Mouse (Mus musculus) CH12F3 (cell line): ENCODE results near the gene Sgpp2.

ENCODE experiments used
- in situ Hi-C: fragments of 300-500 bp; cut with MboI; formaldehyde crosslinking; loops from 2 replicates; pipeline ENCODE4 v1.14.3; 2020; ENCODE audit warnings: low sequenced_read_pairs

The Sgpp2 gene

DNA sequence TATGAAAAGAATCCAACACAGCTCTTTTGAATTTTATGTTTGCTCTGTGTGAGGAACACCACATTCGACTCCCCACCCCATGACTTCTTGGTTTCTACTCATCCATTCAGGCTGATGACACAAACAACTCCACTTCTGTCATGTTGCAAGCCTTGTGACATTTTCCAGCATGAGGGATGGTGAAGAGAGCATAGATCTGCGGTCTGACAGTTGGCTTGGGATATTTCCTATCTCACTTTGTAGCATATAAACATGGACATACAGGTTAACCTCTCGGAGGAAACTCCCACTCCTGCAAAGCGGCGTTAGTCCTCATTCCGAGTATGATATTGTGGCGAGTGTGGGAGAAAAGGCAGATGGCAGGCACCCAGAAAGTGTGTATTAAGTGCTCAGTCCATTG is 27.6 kb downstream of the Sgpp2 start:
- in situ Hi-C loops = no loop called here

DNA sequence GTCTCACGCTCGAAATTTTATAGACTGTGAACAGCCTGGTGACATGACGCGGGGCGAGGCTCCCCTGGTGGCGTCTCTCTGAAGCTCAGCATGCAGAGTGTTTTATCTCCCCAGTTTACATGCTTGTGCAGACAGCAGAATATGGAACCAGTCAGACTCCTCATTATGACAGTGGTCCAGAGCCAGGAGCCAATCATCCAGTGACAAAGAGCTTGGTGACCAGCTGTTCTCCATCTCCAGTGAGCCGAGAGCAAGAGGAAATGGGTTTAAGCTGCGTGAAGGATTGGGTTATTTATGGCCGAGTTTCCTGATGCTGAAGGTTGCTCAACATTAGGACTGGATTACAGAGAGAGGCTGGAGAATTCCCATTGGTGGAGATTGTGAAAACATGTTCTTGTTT is 28.1 kb downstream of the Sgpp2 start:
- in situ Hi-C loops = no loop called here

DNA sequence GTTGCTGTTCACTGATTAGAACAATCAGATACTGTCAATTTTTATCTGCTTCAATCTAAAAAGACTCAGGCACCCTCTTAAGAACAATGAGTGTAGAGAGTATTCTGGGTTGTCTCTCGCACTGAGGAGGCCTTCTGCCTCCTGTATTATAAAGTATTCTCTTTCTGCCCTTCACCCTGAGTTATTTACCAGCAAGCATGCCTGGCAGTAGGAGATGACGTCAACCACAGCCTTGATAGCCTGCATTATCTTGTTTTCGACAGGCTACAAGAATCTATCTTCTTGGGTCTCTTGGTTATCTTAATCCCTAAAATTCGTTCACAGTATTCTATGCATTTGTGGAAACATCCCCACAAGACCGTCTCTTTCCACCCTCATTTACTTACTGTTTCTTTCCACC is 29.8 kb downstream of the Sgpp2 start:
- in situ Hi-C loops = no loop called here

DNA sequence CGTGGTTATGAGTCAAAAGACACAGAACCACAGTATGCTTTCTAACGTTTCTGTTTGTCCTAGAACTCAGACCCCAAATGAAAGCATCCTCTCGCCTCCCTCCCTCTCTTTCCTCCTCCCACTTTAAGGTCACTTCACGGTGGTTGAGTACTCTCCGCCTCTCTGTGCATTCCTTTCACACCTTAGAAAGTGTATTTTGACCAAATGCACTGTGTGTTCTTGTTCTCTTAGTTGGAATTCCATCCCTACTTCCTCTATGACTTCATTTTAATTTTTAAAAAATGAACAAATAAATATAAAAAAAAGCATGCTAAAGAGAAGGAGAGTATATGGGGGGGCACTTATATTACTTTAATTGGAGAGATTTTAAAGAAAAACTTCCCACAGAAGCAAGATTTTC is 30.4 kb downstream of the Sgpp2 start:
- in situ Hi-C loops = no loop called here

DNA sequence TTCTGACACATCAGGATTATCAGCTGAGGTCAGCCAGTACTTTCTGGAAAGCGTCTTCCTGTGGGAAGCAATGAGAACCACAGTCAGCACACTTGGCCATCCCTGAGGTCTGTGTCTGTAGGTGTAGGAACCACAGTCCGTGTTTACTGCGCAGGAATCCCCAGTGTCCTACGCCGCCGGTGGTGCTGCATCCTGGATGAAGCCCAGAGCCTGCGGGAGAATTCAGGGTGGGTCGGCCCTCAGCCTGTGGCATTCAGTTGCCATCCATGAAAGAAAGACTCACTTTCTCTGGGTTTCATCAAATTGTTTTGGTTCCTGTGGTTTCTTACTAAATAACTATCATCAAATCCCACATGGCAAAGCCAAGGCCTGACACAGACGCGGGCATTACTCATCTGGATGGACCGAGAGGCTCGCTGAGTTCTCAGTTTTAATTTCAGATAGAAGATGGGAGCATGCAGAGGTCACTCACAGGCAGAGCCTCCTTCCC is 37.2 kb downstream of the Sgpp2 start:
- in situ Hi-C loops = no loop called here

DNA sequence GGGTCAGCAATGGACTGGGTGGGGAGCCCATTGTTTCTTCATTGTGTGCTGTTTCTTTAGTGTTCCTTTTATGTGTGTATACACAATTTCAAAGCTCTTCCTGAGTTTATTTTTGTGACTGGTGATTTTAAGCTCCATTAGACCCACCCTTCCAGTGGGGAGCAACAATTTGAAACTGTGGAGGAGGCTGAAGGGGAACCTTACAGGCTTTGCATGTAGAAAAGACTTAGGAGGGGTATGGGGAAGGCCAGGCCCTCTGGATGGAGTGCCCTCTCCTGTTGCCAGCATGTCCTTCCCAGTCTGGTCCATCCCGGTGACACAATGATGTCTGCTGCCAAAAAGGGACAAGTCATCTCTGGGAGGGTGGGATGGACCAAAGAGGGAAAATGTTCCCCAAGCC is 39.1 kb downstream of the Sgpp2 start:
- in situ Hi-C loops = no loop called here

DNA sequence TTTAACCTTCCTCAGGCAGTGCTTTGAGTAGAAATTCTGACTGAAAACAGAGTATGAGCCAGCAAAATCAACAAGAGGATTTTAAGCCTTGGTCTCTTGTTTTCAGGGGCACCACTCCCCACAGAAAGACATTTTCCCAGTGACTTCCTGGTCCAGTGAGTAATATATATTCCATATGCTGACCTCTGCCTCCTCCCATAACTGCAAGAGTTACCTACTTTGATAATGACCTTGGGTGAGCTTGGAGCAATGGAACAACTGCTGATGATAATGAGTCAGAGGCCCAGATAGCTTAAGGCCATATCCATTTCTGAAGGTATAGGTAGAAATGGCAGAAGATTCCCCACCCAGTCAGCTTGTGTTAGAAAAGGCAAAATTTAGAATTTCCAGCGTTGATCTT is 43.1 kb downstream of the Sgpp2 start:
- in situ Hi-C loops = no loop called here

DNA sequence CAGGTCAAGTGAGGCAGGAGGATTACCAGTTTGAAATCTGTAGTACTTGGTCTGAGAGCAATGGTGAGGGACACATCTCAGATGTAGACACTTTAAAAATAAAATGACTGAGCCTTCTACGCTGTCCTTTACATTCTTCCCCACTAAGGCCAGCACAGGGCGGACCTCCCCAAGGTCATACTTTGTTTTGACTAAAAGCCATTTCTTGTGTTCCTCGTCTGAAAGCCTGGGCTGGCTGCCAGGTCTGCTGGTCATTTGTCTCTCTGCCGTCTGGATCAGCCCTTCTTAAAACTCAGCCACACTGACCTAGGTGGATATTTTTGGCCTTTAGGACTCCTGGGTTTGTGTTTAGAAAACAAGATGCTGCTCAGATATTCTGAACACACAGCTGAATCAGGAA is 45.0 kb downstream of the Sgpp2 start:
- in situ Hi-C loops = no loop called here

DNA sequence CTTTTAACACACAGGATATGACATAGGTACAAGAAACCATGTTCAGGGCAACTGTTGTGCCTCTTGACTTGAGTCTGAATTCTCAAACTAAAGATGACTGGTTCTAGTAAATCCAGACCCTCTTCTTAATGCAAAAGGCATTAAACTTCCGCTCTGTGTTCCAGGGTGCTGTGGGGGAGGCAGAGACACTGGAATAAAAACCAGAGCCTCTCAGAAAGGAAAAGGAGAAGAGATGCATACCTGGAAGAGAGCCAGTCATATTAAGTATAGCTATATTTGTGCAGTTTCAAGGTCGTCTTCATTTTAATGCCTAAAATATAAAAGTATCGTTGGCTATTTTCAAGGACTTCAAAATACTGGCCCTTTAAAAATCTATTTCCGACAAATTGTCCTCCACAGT is 47.3 kb downstream of the Sgpp2 start:
- in situ Hi-C loops = no loop called here

DNA sequence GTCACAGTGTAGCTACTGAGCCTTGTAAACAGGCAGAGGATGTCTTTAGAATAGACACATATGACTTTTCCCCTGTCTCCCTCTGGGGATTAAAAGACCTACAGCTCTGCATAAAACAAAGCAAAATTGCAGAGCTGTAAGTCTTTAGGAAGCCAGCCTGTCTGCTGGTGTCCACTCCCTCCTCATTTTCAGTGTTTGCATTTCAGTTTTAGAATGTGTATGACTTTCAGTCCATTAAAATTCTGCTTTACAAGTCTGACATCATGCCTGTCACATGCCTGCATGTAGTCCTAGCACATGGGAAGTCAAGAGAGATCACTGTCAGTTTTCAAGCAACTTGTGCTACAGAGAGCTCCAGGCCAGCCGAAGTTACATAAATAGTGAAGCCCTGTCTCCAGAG is 47.7 kb downstream of the Sgpp2 start:
- in situ Hi-C loops = no loop called here

DNA sequence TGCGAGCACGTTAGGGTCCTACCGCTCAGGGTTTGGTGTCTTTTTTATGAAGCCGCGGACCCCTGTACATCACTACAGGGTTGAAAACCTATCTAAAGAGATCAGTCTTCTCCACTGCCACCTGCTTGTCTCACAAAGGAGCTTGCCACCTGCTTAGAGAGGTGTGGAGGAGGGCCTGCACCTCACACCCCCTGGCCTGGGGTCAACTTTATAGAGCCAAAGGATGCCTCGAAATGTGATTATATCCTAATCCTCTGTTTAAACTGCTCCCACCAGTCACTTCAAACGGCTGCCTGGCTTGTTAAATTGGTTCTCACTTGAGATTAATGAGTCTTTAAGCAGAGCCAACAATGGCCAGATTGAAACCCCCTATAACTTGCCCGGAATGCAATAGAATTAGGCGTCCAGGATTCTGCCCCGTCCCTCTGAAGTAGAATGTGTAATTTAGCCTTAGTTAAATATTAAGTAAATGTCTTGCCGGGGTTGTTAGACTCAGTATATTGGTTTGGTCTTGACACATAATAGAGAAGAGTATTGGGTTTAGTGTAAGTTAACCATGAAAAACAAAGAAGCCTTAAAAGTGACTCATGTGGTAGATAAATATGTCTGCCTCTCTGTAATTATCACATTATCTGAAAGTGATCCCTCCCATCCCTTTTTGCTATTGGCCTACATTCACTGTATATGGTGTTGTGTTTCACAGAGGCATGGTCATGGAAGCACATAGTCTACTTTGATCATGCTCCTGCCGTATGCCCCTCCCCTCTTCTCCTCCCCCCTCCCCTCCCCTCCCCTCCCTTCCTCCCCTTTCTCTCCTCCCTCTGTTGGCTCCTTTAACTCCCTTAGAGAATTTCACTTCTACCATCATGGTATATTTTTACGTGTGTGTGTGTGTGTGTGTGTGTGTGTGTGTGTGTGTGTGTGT is 54.1 kb downstream of the Sgpp2 start:
- in situ Hi-C loops = no loop called here

DNA sequence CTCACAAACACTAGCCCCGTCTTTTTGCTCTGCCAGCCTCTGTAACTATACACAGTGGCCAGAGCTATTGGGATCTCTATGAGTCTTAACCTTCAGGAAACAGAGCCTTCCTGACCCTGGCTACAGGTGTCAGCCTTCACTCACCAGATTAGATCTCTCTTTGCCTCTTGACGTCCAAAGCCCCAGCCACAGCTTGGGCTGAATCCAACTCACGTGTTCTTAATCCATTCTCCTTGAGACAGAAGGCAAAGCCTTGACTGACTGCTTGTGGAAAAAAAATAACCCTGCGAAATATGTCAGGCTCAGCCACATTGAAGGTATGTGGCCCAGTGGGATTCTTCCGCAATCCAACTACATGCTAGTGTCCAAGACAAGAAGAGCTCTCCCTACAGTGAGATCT is 57.7 kb downstream of the Sgpp2 start:
- in situ Hi-C loops = no loop called here

DNA sequence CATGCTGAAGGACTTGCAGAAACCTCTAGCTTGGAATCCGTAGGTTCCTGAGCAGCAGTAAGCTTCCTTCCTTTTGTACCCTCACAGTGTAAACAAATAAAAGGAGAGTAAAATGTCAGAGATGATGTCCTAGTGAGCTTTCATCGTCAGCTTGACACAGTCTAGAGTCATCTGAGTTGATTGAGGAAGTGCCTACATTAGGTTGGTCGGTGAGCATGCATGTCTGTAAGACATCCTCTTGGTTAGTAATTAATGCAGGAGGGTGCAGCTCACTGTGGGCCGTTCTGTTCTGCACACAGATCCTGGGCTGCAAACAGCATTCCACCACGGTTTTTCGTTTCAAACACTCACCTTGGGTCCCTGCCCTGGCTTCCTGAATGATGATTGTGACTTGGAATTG is 60.0 kb downstream of the Sgpp2 start:
- in situ Hi-C loops = no loop called here

DNA sequence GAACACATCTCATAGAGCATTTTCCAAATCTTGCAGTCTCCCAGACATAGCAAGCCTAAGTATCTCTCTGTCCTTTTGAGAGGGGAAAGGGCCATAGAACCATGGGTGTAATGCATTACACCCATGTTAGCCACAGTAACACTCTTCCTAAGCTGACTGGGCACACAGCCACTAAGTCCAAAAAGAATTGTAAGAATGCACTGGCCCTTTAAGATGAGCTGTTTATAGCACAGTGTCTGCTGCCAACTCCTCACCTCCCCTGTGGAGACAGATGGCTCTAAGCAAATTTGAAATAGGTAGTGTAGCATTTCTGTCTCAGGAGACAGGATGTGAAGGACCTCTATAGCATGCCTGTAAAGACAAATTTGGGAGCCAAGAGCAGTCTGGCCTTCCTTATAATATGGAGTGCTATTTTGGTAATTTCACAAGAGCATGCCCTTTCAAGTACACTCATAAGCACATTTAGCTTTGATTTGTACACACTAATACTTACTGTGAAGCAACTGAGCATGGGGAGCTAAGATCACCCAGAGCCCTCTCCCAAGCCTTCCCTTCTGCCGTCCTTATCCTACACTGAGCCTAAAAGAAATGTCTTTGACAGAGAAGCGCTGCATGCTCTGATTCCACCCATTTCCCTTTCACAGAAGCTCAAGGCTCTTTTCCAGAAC is 61.6 kb downstream of the Sgpp2 start:
- in situ Hi-C loops = no loop called here

DNA sequence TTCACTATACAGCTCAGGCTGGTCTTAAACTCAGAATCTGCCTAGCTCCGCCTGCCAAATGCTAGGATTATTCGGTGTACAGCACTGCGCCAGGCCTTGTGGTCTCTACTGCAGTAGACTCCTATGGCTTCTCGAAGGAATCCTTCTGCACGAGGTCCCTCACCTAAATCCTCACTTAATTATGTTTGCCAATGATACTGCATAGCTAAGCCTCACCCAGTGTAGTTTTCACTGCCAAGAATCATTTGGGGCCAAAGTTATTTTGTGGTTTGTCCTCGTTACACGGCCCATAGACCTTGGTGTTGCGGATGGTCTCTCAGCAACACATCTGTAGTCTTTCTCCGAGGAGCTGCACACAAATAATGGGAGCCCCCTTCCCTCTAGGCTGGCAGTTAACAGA is 62.2 kb downstream of the Sgpp2 start:
- in situ Hi-C loops = no loop called here

DNA sequence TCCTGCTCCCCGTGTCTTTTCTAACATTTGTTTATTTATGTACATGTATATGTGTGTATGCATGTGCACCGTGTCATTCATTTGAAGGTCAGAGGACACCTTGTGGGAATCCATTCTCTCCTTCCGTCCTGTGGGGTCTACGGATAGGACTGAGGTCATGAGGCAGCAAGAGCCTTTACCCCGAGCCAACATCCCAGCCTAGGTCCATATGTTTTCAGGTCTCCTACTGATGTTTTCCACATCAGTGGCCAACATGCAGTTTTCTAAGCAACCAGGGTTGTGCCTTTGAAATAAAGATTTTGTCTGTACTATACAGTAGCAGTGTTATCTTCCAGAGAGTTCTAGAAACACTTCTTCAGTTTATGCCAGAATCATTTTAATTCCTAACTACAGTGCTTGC is 63.7 kb downstream of the Sgpp2 start:
- in situ Hi-C loops = no loop called here

DNA sequence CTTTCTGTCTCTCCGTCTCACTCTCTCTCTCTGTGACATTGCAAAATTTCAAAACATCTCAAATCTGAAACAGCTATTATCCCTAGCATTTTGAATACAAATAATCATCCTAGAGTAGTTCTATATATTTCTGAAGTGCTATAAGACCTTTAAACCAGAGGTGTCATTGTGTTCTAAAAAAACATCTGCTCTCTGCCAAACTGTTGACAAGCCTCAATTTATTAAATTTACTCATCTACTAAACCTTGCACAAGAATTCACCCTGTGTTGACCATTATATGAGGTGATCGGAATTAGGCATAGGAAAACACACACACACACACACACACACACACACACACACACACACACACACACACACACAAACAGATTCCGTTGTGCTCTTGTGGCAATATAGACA is 64.9 kb downstream of the Sgpp2 start:
- in situ Hi-C loops = no loop called here

DNA sequence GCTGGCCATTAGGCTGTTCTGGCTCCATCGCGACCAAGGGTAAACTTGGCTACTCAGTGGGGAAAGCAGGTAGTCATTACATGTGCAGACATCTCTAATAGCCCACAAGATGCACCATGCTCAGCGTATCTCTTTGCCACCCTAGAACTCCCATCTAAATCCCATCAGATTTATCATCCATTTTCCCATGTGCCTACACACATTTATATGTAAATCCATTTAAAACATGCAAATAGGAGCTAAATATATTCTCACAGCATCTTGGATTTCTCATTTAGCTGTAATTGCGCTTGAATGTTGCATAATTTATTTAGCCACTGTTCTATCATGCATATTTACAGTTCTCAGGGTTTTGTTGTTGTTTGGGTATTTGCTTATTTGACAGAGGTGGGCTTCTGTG is 70.8 kb downstream of the Sgpp2 start:
- in situ Hi-C loops = no loop called here

DNA sequence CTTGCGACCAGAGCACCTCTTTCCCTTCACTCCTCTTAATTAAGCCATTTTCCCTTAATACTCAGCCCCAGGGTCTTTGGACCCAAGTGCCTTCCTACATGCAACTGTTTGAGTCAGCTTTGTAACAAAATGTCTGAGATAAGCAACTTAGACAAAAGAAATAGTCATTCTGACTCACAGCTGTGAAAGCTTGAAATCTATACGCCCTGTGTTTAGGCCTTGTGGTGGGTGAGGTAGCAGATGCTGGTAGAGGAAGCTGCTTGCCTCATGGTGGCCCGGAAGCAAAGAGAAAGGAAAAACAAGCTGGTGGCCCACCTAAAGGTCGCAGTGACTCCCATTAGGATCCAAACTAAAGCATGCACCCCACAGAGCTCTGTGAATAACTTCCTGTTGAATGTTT is 77.7 kb downstream of the Sgpp2 start:
- in situ Hi-C loops = no loop called here

DNA sequence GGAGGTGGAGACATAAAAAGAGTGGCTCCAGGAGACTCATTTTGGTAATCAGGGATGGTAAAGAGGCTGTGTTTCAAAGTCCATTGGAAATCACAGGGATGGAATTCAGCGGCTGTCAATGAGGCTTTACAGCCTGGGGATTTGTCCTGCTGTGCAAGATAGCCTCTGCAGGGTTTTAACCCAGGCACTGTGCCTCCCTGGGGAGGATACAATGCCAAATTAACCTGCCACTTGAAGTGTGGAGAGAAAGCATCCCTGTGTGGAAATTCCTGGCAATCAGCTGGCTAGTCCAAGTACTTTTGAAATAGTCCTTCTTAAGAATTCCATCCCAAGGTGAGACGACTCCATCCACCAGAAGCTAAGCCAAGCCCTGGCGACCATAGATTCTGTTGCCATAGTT is 78.7 kb downstream of the Sgpp2 start:
- in situ Hi-C loops = no loop called here

DNA sequence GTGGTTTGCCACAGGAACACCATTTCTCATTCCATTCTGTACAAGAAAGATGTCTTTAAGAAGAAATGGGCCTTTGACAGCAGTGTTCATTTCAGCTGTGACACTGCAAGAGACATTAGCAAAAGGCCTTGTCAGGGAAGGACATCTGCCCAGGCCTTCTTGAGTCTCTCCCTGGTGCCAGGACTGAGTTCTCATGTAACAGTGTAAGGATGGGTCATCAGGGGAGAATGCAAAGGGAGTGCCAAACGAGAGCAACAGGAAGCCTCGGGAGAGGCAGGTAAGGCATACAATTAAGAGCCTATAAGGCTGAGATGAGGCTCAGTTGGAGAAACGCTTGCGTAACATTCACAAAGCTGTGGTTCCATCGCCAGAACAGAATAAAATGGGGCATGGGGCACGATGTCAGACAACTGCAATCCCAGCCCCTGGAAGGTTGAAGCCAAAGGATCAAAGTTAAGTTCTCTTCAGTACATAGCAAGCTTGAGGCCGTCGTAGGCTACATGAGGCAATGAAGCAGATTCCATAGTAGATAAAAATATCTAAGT is 85.1 kb downstream of the Sgpp2 start:
- in situ Hi-C loops = no loop called here

DNA sequence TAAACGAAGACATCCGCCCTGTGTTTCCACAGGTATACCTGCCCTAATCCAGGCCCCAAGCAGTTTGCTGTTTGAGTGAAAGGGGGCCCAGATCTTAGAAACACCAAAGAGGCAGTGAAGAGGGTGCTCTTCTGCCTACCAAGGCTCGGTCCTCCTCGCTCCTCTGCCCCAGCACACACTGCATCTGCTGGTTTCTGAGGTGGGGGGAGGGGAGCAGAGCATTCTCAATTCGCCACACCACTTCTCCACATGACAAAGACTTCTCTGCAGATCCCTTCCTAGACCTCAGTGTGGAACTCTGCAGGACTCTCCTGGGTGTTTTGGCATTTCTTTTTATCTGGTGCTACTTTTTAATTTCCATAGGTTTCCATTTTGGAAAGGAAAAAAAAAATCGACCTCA is 85.6 kb downstream of the Sgpp2 start:
- in situ Hi-C loops = no loop called here
